Mouse (Mus musculus) cerebellum, postnatal 10 days (tissue): ENCODE results near the gene Ankdd1a.

Source experiments
- DNase-seq, 2 experiments: peaks; one replicate each; pipeline ENCODE4 v3.0.0; 2021; ENCODE audit warnings: mixed read lengths in 2 of 2

The Ankdd1a gene

GRCm38 (mm10) chr9:65541126-65542068 is 21.4 kb upstream of the Ankdd1a start:
- peak; percentile 56 to 61 for DNase-seq

DNA sequence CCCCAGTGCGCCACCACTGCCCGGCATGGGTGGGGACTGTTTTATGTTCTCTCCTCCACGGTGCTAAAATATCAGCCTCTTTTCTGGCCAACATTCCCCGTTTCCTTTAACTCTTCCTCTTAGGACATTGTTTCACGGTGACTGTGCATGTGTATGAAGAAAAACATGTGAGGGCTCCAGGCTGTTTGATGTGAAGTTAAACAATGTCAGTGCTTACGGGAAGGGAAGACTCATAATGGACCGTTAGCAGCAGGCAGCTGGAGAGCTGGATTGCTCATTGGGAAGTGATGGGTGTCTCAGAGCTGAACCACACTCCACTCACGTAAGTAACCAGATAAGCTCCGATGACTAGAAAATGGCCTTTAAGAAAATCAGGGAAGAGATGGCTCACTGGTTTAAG is 19.7 kb upstream of the Ankdd1a start:
- no peak for DNase-seq

- peak in 1 of 2 experiments; percentile 40 for DNase-seq
Observed at GRCm38 (mm10) chr9:65537901-65538630, 18.1 kb upstream of the Ankdd1a start.

DNA sequence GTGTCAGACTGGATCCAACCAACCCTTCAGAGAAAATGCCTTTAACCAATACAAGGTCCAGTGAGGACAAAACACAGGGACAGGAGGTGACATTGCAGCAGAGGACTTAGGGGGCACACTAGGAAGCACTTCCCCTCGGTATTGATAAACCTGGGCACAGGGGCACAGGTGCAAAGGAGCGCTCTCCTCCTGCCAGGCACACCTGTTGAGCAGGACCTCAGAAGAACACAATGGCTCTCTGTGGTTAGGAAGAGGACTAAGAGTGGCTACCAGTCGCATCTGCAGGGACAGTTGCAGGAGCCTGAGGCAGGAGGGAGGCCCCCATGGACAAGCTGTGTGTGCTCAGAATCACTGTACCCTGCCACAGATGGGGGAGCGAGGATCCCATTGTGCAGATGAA is 16.5 kb upstream of the Ankdd1a start:
- no peak for DNase-seq

- no peak for DNase-seq
Observed at GRCm38 (mm10) chr9:65535789-65536469, 15.9 kb upstream of the Ankdd1a start.

GRCm38 (mm10) chr9:65535191-65535722 is 15.3 kb upstream of the Ankdd1a start:
- DNase-seq: no peak

DNA sequence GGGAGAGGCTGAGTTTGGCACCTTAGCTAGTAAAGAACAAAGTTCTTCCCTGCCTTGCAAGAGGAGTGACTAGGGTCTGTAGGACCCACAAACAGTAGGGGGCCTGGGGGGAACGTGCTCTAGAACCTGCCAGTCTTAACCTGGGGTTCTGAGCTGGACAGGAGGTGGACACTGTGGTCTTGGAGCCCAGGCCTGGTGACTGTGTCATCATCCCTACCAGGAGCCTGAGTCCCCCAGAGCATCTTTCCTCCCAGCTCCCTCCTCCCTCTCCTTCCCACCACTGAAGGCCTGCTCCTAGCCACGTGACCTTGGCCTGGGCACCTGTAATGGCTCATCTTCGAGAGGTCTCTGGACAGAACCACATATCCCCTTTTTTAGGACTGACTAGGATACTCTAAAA is 14.1 kb upstream of the Ankdd1a start:
- no peak for DNase-seq

DNA sequence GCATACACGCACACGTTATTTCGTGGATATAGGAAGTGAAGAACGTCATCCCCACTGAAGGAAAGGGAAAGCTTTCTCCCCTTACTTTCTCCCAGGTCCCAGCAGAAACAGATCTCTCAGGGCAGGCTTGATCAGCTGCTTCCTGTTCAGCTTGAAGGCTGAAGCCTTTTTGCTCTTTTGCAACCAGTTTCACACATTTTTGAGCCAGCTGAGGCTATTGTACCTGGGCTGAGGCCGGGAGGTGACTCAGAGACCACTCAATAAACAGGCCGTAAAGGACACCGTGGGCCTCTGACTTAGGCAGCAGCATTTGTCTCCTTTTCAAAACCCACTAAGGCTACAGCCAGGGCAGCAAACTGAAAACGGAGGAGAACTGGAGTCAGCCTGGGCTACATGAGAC is 13.0 kb upstream of the Ankdd1a start:
- no peak for DNase-seq

- no peak for DNase-seq
Observed at GRCm38 (mm10) chr9:65531283-65531682, 11.3 kb upstream of the Ankdd1a start.

- DNase-seq: no peak
Observed at GRCm38 (mm10) chr9:65529659-65530058, 9.7 kb upstream of the Ankdd1a start.

- DNase-seq: no peak
Observed at GRCm38 (mm10) chr9:65528417-65529038, 8.5 kb upstream of the Ankdd1a start.

- no peak for DNase-seq
Observed at GRCm38 (mm10) chr9:65525445-65526195, 5.6 kb upstream of the Ankdd1a start.

- DNase-seq: peak; percentile 89 to 90
Observed at GRCm38 (mm10) chr9:65523611-65524364, 3.8 kb upstream of the Ankdd1a start.

DNA sequence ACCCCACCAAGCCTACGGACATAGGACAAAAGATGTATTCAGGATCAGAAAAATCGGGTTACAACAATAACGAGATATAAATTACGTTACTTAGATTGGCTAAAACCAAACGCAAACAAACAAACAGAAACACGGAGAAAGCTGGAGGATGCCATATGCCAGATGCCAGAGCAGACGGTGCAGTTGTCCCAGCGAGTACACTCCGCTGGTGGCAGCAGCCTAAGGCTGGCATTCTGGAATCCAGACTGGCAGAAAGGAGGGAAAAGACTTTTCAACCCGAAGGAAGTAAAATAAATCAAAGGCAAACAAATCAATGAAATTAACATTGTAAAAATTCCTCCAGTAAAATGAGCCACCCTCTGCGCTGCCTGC is 498 bp upstream of the Ankdd1a start:
- DNase-seq: peak in 1 of 2 experiments; percentile 66

- peak; percentile 77 to 90 for DNase-seq
Observed at GRCm38 (mm10) chr9:65514851-65515261, 5.1 kb downstream of the Ankdd1a start.

DNA sequence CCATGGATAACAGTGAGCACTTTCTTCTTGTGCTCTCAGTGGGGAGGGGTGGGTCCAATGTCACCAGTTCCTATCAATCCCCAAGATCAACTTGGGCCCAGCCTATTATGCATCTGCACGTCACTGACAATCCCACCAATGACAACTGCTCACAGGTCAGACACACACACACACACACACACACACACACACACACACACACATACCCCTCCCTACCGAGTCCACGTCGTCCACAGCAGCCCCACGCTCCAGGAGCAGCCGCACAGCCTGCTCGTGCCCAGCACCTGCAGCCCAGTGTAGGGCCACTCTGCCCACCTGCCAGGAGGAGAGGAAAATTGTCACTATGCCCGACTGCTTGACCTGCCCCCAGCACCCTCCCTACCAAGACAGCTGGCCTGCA is 5.6 kb downstream of the Ankdd1a start:
- peak in 1 of 2 experiments; percentile 74 for DNase-seq

- DNase-seq: no peak
Observed at GRCm38 (mm10) chr9:65512520-65512919, 7.5 kb downstream of the Ankdd1a start.

DNA sequence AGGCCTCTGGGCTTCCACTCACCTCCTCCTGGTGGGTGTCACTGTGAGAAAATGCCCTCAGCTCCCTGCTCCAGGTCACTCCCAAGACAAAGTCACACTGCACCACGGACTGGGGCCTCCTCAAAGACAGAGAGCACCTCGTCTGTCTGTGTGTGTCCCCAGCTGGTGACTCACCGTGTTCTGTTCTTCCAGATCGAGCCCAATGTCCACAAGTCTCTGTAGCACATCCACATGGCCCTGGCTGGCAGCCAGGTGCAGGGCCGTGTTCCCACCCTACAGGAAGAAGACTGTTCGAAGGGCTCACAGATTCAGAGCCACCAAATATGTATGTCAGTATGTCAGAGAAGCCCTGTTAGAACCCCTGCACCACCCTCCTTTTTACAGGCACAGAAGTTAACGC is 11.5 kb downstream of the Ankdd1a start:
- DNase-seq: peak in 1 of 2 experiments; percentile 33

DNA sequence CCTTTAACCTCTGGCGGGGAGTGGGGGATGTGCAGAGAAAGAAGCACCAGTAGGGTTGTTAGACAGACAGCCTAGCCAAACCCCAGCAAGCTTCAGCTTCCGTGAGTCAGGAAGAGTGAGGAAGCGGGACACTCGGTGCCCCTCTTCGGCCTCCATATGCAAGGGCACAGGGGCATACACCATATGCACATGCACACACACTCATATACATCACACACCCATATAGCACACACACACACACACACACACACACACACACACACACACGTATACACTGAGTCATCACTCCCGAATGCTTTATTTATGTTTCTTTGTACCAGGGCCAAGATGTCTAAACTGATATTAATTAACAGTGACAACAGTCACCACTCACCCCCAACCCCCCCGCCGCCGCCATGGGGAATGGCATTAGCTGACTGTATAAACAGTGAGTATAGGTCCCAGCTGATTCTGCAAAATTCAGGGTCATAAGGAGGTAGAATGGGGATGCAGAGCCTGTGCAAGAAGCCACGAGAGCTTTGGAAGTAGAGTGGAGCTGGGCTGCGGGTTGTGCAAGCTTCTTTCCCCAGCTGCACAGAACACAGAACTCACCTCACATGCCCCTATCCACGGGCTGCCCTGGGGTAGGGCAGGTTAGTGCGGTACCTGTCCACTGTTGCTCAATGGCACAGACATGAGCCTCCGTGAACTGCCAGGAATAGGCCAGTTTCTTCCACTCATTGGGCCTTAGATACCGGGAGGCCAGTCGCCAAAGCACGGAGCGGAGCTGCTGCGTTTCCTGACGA is 17.1 kb downstream of the Ankdd1a start:
- no peak for DNase-seq

DNA sequence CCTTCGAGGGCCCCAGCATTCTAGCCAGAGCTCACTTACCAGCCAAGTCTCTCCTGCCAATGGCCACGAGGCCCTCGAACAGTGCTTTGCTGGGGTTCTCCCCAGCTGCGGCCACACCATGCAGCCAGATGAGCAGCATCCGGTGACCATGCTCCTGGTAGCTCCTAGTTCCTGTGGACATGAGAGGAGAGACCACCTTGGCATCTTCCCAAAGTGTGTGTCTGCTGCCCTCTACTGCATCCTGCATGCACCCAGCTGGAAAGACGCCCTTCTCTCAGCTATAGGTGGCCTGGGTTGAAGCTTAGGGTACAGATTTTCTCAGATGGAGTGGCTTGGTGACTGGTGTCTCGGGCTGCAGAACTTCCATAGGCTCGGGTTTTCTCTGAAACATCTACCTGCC is 17.8 kb downstream of the Ankdd1a start:
- DNase-seq: peak; percentile 72 to 77
